Mouse (Mus musculus): ENCODE results near the gene Arl4a. TPM values are rescaled to one million over a fixed set of nuclear protein-coding genes. Genes with fewer than 3 reads are reported as not detected.
A peak's percentile ranks its signal among the peaks of the same experiment; 100 is the strongest.

Arl4a gene
- total RNA-seq (2021): 10 to 100 TPM; 26.6 to 28.8 TPM
- long read RNA-seq, transcript Arl4a-201 (2 exons, 1,200 nt): major isoform, 31 of 35 reads
- long read RNA-seq, partial matches to known transcripts: 0 of 35 reads
- long read RNA-seq, other reads (novel, unspliced or antisense): 1 of 35 reads

DNA sequence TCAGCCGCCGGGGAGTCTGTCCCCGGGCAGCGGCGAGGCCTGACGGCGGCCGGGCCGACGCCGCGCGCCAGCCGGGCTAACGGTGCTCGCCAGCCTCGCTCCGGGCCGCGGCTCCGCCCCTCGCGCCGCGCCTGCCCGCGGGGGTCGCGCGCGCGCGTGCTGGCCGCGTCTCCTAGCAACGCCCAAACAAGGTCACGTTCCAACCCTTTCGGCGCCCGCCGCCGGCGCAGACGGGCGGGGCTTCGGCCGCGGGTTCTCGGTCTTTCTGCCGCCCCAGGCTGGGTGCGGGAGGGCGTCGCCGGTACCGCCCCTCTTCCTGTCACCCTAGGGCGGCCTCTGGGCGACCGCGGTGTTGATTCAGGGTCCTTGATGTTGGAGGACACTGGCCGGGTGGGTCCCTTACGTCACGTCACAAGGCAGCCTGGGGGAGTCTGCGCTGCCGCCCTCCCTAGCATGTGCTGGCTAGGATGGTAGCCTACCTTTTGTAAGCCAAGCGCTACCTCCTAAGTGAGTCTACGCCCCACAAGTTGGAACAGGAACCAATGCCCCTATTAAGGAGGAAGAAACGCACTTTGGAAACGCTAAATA is at the start of gene Arl4a:
Gene Arl4a, minus strand, starts transcription at position 150 of the 588 bp plus-strand sequence.
- peak; percentile 85 to 90 for DNase-seq (ENCODE audit: low spot score in 2 of 2)

DNA sequence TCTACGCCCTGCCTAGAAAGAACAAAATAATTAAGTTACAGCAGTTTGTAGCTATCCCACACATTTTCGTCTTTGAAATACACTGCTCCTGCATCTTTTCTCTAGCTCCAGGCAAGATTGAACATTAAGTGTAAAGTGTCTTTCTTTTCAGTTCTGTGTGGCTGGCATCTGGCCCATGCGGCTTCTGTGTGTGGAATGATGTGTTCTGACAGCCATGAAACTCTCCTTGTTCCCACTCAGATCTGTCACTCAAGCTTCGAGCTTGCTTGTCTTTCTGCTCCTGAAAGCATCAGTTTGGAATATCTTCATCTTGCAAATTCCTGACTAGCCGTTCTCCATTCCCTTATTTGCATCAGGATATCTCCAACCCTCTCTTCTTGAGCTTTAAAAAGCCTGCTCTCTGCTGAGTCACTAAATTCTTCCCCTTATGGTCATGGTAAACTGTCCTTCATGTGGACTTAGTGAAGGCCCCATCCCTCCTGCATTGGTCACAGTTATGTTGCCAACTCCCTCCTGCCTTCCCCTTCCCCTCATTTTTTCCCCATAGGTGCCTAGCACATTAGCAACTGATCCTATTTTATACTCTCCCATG is 48.0 kb upstream of the Arl4a start:
- peak; percentile 51 to 86 for DNase-seq (ENCODE audit: low spot score in 2 of 2)

DNA sequence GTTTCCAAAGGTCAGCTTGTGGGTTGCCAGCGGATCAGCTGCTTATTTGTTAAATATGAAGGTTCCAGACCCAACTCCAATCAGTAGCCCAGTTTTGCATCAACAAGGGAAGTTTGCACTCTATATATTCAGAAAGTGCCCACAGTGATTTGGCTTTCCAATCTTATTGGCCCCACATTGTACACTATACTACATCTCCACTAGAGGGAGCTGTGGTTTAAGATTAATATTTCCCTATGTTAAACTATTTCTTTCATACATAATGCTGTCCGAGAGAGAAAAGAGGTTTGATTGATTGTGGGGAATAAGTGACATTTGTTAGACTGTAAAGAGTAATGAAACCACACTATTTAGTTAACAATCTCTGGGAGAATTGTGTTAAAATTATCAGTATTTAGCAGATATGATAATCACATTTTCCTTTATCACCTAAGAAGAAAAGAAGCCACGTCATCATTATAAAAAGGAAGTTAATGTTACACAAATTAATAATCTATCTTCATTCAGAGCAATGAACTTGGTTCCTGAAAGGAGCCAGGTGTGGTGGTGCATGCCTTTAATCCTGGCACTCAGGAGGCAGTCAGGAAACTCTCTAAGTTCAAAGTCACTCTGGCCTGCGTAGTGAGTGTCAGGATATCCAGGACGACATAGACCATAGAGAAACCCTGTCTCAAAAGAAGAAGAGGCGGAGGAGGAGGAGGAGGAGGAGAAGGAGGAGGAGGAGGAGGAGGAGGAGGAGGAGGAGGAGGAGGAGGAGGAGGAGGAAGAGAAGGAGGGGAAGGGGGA is 44.8 kb upstream of the Arl4a start:
- peak in 1 of 2 experiments; percentile 54 for DNase-seq (ENCODE audit: low spot score in 2 of 2)

DNA sequence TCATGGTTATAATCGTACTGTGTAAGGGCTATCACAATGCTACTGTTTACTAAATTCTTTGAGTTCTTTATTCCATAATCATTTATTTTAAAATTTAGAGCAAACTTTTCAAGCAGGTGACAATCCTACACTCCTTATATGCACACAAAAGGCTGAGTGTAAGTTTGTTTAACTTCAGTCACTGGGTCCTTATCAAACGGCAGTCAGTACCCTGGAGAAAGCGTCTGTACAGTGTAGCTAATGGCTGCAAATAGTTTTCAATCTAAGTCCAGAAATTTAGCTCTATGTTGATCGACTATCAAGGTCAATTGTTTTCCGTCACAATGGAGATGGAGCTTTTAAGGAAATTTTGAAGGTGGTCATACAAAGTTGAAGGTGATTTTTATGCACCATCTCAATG is 44.2 kb upstream of the Arl4a start:
- no peak for DNase-seq (ENCODE audit: low spot score in 2 of 2)

DNA sequence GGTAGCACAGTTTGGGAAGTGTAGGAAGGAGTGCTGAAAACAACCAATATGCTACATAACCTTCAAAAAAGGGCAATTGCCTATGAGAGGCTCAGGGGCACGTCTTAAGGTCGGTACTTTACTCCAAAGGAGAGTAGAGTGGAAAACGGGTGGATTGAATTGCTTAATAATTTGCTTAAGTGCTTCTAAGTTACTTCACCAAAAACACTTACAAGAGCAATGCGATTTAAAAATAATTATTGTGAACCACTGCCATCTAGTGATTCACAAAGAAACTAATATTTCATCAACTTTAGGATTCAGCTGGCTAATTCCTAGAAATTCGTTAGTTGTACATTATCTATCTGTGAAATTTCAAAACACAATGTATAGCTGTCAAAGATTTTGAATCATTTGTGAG is 35.8 kb upstream of the Arl4a start:
- DNase-seq (ENCODE audit: low spot score in 2 of 2): no peak

DNA sequence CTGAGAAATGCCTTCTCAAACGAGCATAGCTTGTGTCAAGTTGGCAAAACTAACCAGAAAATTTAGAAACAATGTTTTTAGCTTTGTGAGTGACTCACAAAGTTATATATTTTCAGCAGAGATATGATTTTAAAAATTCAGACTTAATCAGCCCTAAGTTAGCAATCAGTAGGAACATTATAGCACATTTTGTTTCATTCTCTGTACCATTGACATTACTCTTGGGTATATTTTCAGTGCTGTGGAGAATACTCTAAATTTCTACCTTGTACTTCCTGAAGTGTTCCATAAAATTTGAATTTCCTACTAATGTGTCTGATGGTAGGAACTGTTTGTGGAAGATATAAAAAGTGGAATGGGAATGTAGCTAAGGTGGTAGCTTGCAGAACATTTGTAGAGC is 9.2 kb upstream of the Arl4a start:
- no peak for DNase-seq (ENCODE audit: low spot score in 2 of 2)

DNA sequence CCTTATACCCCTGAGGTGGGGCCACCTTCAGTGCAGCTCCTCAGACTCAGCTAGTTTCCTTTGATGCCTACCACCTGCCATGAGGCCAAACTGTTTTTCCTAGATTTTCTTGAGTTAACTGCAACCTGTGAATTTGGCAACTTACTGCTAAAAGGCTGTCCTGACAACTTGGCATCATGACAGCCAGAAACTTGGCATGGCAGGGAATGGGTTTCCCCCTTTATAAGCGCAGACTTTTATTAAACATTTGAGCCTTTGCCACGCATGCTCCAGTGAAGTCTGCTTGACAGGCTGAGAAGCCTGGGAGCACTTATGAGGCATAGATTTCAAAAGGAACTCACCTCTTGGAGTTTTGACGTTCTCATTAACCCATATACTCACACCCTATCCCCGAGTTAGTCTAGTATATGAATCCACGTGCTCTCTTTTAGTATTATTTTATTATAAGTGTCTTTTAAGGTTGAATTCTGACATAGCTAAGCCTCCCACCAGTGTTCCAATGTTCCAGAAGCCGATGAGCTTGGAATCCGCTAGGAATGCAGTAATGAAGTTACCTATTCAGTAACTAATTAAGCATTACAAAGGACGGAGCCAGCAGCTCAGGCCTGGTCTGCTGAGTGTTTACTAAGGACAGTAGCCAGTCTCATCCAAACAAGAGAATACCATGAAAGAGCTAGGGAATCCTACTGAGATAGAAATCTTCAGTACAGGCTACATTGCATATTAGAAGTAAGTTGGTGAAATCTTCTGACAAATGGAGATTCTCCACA is 6.2 kb upstream of the Arl4a start:
- DNase-seq (ENCODE audit: low spot score in 2 of 2): no peak

DNA sequence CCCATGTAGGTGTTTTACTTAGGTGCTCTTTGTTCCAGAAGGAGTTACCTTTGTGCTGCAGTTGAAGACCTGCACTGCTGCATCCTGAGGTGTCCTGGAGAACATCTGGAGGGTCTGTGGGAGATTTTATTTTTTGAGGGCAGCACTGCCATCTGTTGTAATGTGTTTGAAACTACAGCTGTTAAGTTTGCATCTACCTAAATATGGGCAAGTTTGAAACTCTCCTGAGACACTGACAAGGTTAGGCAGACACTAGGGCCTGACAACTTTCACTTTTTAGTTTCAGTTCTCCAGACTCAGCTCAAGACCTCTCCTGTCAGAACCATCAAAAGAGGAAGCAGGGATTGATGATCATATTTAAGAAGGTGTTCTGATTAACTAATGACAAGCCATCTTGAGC is 2.2 kb upstream of the Arl4a start:
- peak in 1 of 2 experiments; percentile 31 for DNase-seq (ENCODE audit: low spot score in 2 of 2)

DNA sequence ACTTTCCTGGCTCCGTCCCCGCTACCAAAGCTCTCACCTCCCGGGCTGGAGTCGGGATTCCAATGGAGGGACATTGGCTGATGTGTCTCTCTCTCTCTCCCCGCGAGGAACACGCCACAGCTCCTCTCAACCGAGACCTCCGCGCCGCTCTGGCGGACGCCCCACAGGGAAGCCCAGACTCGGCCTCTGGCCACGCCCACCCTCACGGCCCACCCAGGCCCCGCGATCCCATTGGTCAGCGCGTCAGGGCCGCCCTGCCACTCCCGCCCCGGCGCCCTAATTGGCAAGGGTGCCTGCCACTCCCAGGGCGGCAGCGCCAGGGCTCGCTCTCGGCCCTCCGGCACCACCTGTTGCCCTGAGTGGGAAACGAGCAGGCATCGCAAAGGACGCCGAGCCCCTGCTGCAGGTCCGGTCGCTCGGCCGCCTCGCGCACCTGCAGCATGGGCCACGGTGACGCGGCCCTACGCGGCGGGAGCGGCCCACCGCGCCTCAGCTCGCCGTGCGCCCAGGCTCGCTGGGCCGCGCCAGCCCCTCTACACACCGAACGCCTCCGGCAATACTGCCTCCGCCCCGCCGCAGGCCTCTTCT is 505 bp downstream of the Arl4a start:
- DNase-seq (ENCODE audit: low spot score in 2 of 2): peak; percentile 97 to 98

DNA sequence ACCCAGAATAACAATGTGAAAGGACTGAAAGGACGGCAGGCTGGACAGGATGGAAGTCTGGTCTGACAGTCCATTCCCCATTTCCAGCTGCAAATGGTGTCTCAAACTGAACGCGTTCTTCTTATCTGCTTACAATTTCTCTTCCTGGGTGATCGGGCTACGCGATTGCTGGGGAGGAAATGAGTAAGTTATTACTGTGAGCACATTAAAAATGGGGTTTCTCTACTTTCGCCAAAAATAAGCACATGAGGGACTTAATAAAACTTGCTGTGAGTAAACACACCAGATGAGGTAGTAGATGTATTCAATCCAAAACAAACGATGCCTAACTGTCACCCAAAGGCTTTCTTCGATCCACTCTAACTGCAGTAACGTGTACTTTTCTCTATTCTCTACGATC is 1.2 kb downstream of the Arl4a start:
- DNase-seq (ENCODE audit: low spot score in 2 of 2): no peak

DNA sequence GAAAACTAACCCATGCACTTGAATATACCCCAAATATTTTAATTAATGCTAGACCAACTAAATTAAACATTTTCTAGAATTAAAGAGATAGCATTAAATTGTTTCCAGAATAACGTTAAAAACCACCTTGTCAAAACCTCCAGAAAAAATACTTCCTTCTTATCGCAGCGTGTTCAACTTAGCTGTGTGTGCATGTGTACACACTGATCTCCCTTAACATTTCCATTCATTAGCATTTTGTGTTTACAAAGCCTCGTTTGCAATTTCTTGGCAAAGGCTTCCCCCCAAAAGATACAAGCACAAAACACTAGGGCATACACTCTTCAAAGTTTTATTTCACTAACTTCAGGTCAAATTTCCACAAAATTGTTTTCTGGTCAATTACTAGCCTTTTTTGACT is 2.3 kb downstream of the Arl4a start:
- DNase-seq (ENCODE audit: low spot score in 2 of 2): no peak

DNA sequence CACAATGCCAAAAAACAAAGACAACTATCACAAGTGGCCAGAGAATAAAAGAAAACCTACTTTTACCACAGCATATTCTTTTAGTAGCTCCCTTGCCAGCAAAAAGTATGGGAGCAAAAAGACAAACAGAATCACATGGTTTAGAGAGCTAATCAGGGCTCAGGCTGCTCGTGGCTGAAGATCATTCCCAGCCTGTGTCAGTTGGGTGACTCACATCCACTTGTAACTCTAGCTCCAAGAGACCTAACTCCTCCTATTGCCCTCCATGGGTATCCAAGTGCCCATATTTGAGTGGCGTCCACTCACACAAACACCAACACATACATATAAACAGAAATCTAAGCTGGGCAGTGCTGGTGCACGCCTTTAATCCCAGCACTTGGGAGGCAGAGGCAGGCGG is 8.6 kb downstream of the Arl4a start:
- no peak for DNase-seq (ENCODE audit: low spot score in 2 of 2)

DNA sequence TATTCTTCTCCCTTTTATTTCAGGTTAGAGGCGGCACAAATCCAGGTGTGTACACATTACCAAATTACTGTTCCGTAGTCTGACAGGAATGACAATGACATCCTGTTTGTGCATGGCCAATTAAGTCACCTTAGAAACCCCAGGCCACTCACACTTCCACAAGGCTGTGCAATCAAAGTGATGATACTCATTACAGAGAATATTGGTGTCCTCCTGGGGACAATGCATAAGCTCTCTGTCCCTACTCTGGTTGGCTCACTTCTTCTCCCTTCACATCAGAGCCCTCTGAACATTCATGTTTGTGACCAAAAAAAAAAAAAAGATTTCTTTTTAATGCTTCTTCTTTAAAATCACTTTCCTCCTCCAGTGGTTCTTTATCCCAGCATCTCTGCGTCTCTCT is 10.0 kb downstream of the Arl4a start:
- DNase-seq (ENCODE audit: low spot score in 2 of 2): no peak

DNA sequence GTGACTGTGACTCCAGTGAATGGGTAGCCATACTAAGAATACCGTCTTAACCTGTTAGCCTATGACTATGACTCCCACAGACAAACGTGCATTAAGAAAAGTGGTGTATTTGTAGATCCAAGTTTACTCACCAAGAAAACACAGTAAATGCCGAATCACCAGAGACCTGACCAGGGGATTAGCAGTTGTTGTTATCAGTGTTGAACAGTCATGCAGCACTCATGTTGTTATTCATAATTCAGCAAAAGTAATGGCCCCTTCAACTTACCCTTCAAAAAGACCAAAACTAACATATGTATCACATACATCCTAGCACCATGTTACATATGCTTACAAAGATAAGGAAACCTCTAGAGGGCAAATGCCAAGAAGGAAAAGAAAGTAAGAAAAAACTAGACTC is 10.4 kb downstream of the Arl4a start:
- no peak for DNase-seq (ENCODE audit: low spot score in 2 of 2)

DNA sequence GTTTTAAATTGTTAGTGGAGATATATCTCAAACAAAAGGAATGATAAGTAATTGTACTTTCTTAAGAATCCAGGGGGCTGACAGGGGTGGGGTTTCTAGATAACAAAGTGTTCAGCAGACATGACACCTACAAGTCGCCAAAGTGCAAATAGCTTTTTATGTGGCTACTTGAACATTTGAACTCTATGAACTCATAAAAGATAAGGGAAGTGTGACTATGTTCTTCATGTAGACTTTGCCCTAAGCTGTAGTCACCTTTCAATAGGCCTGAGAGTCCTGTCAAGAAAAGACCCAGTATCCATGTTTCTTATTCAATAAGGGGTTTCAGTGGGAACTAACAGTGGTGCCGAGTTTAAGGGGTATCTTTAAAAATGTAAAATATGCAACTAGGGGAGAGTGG is 13.9 kb downstream of the Arl4a start:
- DNase-seq (ENCODE audit: low spot score in 2 of 2): no peak

DNA sequence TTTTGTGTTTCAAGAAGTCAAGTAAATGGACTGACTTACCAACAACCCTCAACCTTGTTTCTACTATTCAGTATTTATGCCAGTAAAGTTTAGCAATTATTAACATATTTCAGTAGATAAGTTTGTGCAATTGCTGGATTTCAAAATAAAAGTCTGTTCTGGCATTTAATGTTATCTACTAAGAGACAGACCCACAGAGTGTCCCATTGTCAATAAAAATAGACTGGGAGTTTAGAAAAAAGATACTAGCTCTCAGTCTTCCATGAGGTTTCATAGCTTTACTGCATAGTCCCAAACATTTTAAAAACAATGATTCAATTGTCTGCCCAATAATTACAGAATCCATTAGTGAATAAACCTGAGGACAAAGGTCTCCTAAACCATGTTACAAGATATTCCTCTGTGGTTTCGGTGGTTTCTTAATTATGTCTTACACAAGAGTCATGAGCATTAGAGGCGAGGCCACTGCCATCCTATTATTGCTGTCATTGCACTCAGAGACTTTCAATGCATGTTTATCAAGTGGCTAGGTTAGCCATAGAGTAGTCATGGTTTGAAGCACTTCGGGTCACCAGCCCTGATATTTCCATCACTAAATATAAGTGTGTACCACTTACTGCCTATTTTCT is 14.7 kb downstream of the Arl4a start:
- DNase-seq (ENCODE audit: low spot score in 2 of 2): no peak

DNA sequence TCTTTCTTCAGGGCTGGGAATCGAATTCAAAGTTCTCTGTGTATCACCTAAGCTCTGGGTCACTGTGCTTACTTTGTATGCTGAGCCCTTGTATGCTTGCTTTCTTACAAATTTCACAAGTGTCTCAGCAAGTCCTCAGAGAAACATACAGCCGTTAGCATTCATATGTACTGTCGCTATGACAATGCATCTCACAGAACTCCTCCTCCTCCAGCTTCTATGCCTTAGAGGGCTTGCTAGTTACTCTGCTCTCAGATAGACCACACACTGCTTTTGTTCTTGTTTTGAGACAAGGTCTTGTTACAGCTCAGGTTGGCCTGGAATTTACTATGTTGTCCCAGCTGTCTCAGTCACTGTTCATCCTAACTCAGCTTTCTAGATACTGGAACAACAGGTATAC is 15.5 kb downstream of the Arl4a start:
- no peak for DNase-seq (ENCODE audit: low spot score in 2 of 2)

DNA sequence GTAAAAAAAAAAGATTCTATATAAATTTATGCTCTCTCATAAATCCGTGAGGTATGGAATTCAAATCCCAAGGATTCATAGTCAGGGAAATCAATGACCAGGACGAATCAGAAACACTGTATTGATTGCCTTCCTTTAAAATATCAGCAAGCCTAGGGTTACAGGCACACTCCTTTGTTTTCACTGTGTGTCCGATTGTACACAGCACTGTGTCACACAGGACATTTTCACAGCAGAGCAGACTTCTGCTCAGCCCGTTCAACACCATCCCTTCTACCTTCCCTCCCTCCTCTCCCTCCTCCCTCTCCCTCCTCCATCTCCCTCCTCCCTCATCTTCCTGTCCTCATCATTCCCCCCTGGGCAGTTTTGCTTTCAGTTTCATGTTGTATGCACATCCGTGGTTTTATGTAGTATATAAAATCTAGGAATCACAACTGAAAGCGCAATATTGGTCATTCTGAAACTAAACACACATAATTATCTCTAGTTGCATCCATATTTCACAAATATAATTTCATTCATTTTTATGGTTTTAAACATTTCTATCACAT is 19.8 kb downstream of the Arl4a start:
- no peak for DNase-seq (ENCODE audit: low spot score in 2 of 2)

DNA sequence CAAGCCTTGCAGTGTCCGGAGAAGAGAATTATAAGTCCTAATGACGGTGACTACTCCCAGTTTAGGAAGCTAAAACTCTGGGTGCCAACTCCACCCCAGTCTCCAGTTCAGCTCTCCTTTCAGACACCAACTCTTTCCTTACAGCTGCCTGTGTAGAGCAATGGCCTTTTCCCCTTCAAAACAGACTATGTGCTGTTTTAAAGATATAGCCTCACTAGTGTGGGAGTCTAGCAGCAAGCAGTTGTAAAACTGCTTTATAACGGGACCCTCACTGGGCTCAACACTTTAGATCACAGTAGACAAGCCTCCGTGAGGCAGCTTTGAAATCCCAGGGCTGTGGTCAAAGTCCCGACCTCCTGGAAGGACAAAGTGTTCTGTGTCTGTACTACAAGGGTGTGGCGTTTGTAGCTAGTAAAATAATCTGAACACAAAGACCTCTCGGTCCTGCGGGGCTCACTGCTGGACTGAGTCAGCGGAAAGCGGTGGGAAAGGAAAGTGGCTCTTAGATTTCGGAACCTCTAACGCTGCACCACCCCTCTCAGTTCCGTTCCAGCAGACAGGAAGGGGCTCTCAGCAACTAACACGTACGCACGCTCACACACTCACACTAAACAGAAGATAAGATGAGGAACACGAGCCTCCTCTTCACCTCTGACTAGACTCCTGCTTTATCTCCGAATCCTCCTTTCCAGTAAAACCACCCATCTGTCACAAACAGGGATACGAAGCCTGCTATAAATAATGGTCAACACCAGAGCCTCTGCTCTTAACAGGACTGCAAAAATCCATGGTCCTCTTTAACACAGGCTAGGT is 21.0 kb downstream of the Arl4a start:
- DNase-seq (ENCODE audit: low spot score in 2 of 2): peak in 1 of 2 experiments; percentile 2

DNA sequence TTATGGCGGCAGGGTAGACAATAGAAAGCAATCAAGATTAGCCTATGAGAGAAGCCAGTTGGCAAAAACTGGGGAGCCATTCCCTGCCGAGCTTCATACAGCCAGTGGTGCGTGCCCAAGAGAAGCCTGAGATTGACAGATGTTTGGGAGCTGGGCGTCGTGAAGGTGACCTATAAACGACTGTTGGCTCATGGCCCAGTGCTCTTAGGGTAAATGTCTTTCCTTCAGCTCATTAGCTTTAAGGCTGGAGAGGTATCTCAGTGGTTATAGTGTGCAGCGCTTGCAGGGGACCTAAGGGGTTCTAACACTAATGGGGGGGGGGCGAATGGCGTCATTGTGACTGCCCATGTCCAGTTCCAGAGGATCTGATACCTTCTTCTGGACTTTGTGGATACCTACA is 21.8 kb downstream of the Arl4a start:
- DNase-seq (ENCODE audit: low spot score in 2 of 2): no peak
